Mouse (Mus musculus) lung, adult 2 months (tissue): ENCODE results near the gene Man2b2.

Experiments
- CTCF ChIP-seq: fragments of 200-500 bp; IDR thresholded peaks from 2 replicates; pipeline ENCODE4 v1.5.1; 2011; ENCODE audit warnings: mild to moderate bottlenecking, low read length, control low read depth; ENCODE audit not compliant: insufficient read depth
- POLR2A ChIP-seq: fragments of 200-500 bp; IDR thresholded peaks from 2 replicates; pipeline ENCODE4 v1.6.1; 2011; ENCODE audit warnings: low read depth, mild to moderate bottlenecking, control low read depth, low read length, borderline replicate concordance; ENCODE audit errors: extremely low read depth

DNA sequence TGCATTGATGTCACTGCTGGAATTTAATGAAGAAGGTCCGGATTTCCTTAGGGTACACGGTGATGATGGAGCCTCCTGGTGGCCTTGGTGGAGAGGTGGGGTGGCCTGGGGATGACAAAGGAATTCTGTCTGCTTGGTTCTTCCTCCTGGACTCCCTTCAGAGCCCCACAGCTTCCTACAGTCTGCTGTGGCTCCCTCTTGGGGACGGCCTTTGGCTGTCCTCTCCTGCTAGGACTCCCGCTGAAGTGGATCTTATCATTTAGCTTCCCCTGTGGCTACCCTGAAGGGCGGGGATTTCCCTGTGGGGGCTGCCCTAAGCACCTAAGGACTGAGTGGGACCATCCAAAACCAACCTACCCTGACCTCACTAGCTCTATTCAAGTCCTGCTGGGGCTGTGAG lies 23.3 kb downstream of the Man2b2 start:
- no peak for TF ChIP-seq CTCF
- TF ChIP-seq POLR2A = no peak
